Mouse (Mus musculus) layer of hippocampus, adult 11-12 months (tissue): ENCODE results near the gene Dhx57.

ENCODE experiments used
- DNase-seq: peaks from one replicate; pipeline ENCODE4 v3.0.0; 2022; ENCODE audit warnings: low spot score

Gene Dhx57

GRCm38 (mm10) chr17:80193075-80193474, 97.2 kb downstream of the Dhx57 start:
- no peak for DNase-seq
